Mouse (Mus musculus) E14TG2a.4 (cell line): ENCODE results near the gene Crb2.

Experiments
- H3K27me3 ChIP-seq: 2 replicates; pipeline ENCODE4 v1.6.1; 2014; ENCODE audit warnings: low read length, control low read depth; ENCODE audit not compliant: insufficient read depth
- H3K36me3 ChIP-seq: 2 replicates; pipeline ENCODE4 v1.6.1; 2014; ENCODE audit warnings: low read length, control low read depth; ENCODE audit not compliant: insufficient read depth
- H3K4me1 ChIP-seq: replicated peaks from 2 replicates; pipeline ENCODE4 v1.6.1; 2014; ENCODE audit warnings: low read depth, low read length, control low read depth
- H3K4me3 ChIP-seq: replicated peaks from 2 replicates; pipeline ENCODE4 v1.5.1; 2014; ENCODE audit warnings: mild to moderate bottlenecking, low read length
- H3K9me3 ChIP-seq: 2 replicates; pipeline ENCODE4 v1.6.1; 2014; ENCODE audit warnings: low read length, control low read depth
- CTCF ChIP-seq: conservative IDR thresholded peaks from 2 replicates; pipeline ENCODE4 v1.5.1; 2014; ENCODE audit warnings: low read length
- NANOG ChIP-seq: IDR thresholded peaks from 2 replicates; pipeline ENCODE4 v1.6.1; 2014; ENCODE audit warnings: borderline replicate concordance, low read length, mixed read lengths
- POU5F1 ChIP-seq: IDR thresholded peaks from 2 replicates; pipeline ENCODE4 v1.6.1; 2014; ENCODE audit warnings: low read length, borderline replicate concordance

Gene Crb2

GRCm38 (mm10) chr2:37763638-37764037 lies 12.4 kb upstream of the Crb2 start:
- Histone ChIP-seq H3K9me3 (no peaks in the 10 kb centered on the region), H3K4me1 (peaks cover 84% of the 10 kb centered on the region), H3K36me3 (no peaks in the 10 kb centered on the region), H3K27me3 (peaks cover 52% of the 10 kb centered on the region), H3K4me3 (no peak overlapping the region)
- TF ChIP-seq CTCF (no peak), NANOG (no peak), POU5F1 (no peak)

- H3K9me3 ChIP-seq, result no peaks in the 10 kb centered on the region
- H3K4me1 ChIP-seq, result peaks cover 85% of the 10 kb centered on the region
- TF ChIP-seq POU5F1 (no peak), CTCF (no peak), NANOG (no peak)
- H3K27me3 ChIP-seq, result peaks cover 54% of the 10 kb centered on the region
- H3K36me3 ChIP-seq, result no peaks in the 10 kb centered on the region
- no peak overlapping the region for H3K4me3 ChIP-seq
Measured at GRCm38 (mm10) chr2:37764514-37764913, 11.5 kb upstream of the Crb2 start.

GRCm38 (mm10) chr2:37765082-37765483 lies 11.0 kb upstream of the Crb2 start:
- peak overlapping the region; percentile 50 for H3K4me3 ChIP-seq
- no peaks in the 10 kb centered on the region for H3K9me3 ChIP-seq
- no peaks in the 10 kb centered on the region for H3K36me3 ChIP-seq
- peaks cover 85% of the 10 kb centered on the region for H3K4me1 ChIP-seq
- H3K27me3 ChIP-seq, result peaks cover 60% of the 10 kb centered on the region
- TF ChIP-seq NANOG (no peak), POU5F1 (no peak), CTCF (no peak)

- Histone ChIP-seq H3K4me3 (peak overlapping the region; percentile 65), H3K36me3 (no peaks in the 10 kb centered on the region), H3K27me3 (peaks cover 69% of the 10 kb centered on the region), H3K9me3 (no peaks in the 10 kb centered on the region), H3K4me1 (peaks cover 84% of the 10 kb centered on the region)
- no peak for TF ChIP-seq CTCF
- TF ChIP-seq POU5F1, result no peak
- TF ChIP-seq NANOG, result no peak
Measured at GRCm38 (mm10) chr2:37766027-37766761, 9.9 kb upstream of the Crb2 start.

GRCm38 (mm10) chr2:37767080-37767547 lies 8.9 kb upstream of the Crb2 start:
- Histone ChIP-seq H3K9me3 (no peaks in the 10 kb centered on the region), H3K4me3 (peak overlapping the region; percentile 65), H3K27me3 (peaks cover 65% of the 10 kb centered on the region), H3K4me1 (peaks cover 81% of the 10 kb centered on the region), H3K36me3 (no peaks in the 10 kb centered on the region)
- no peak for TF ChIP-seq CTCF
- peak; percentile 93 for TF ChIP-seq POU5F1
- TF ChIP-seq NANOG, result no peak; the same call in 1 of the 2 replicates

- peak overlapping the region; percentile 65 for H3K4me3 ChIP-seq
- peaks cover 81% of the 10 kb centered on the region for H3K4me1 ChIP-seq
- peaks cover 59% of the 10 kb centered on the region for H3K27me3 ChIP-seq
- no peaks in the 10 kb centered on the region for H3K9me3 ChIP-seq
- no peak for TF ChIP-seq POU5F1
- no peak for TF ChIP-seq CTCF
- TF ChIP-seq NANOG, result no peak
- H3K36me3 ChIP-seq, result no peaks in the 10 kb centered on the region
Measured at GRCm38 (mm10) chr2:37767739-37768138, 8.3 kb upstream of the Crb2 start.

- Histone ChIP-seq H3K36me3 (no peaks in the 10 kb centered on the region), H3K4me1 (peaks cover 75% of the 10 kb centered on the region), H3K4me3 (no peak overlapping the region), H3K9me3 (no peaks in the 10 kb centered on the region), H3K27me3 (peaks cover 51% of the 10 kb centered on the region)
- TF ChIP-seq POU5F1 (no peak), CTCF (no peak), NANOG (no peak)
Measured at GRCm38 (mm10) chr2:37768903-37769302, 7.1 kb upstream of the Crb2 start.

GRCm38 (mm10) chr2:37769793-37770192 lies 6.3 kb upstream of the Crb2 start:
- no peaks in the 10 kb centered on the region for H3K36me3 ChIP-seq
- peaks cover 43% of the 10 kb centered on the region for H3K27me3 ChIP-seq
- H3K4me3 ChIP-seq, result no peak overlapping the region
- H3K4me1 ChIP-seq, result peaks cover 68% of the 10 kb centered on the region
- TF ChIP-seq NANOG (no peak), POU5F1 (no peak), CTCF (no peak)
- no peaks in the 10 kb centered on the region for H3K9me3 ChIP-seq
